Mouse (Mus musculus) hindbrain, postnatal 0 days (tissue): ENCODE measurements at regions not wholly inside any gene's neighbourhood (a gene's known extent, or its start where the extent isn't known, plus 50 kb on each side); places are given as distances from the start of the nearest gene placed in this dataset.
A peak's percentile ranks its signal among the peaks of the same experiment; 100 is the strongest.
"Not testable (repeated sequence)": the region's sequence is repeated elsewhere in the genome, so short reads cannot be mapped to it uniquely, and the experiment has no call there.

Experiments used
- ATAC-seq: fragments of 200-750 bp; cut with Nextera tagmentation; 2 replicates; pipeline ENCODE4 v1.8.0; 2017; ENCODE audit warnings: mild to moderate bottlenecking, moderate TSS enrichment, moderate library complexity
- DNase-seq: peaks from one replicate; pipeline ENCODE4 v3.0.0-alpha.2; 2015; ENCODE audit warnings: low spot score
- H3K27ac ChIP-seq: fragments of 300-500 bp; sonication (generic); 2 replicates; pipeline ENCODE4 v1.5.1; 2014; ENCODE audit warnings: mild to moderate bottlenecking
- H3K27me3 ChIP-seq: fragments of 300-500 bp; sonication (generic); 2 replicates; pipeline ENCODE4 v1.6.1; 2014; ENCODE audit warnings: low read length, mixed read lengths; ENCODE audit not compliant: insufficient read depth
- H3K36me3 ChIP-seq: fragments of 300-500 bp; sonication (generic); 2 replicates; pipeline ENCODE4 v1.6.1; 2014; ENCODE audit warnings: low read length, mixed read lengths; ENCODE audit not compliant: insufficient read depth
- H3K4me1 ChIP-seq: fragments of 300-500 bp; sonication (generic); 2 replicates; pipeline ENCODE4 v1.6.1; 2014; ENCODE audit warnings: antibody characterized with exemption, low read length, mixed read lengths; ENCODE audit not compliant: insufficient read depth
- H3K4me2 ChIP-seq: fragments of 300-500 bp; sonication (generic); 2 replicates; pipeline ENCODE4 v1.6.1; 2014; ENCODE audit warnings: low read depth, mild to moderate bottlenecking, low read length, moderate library complexity, mixed read lengths
- H3K4me3 ChIP-seq: fragments of 300-500 bp; sonication (generic); 2 replicates; pipeline ENCODE4 v1.5.1; 2014; ENCODE audit warnings: low read length
- H3K9ac ChIP-seq: fragments of 300-500 bp; sonication (generic); replicated peaks from 2 replicates; pipeline ENCODE4 v1.6.1; 2014; ENCODE audit warnings: mild to moderate bottlenecking, low read length, moderate library complexity, mixed read lengths
- H3K9me3 ChIP-seq: fragments of 300-500 bp; sonication (generic); 2 replicates; pipeline ENCODE4 v1.6.1; 2016; ENCODE audit warnings: low read length, mixed read lengths
- CTCF ChIP-seq: IDR thresholded peaks from 2 replicates; pipeline ENCODE4 v1.5.1; 2016; ENCODE audit warnings: antibody characterized with exemption, control low read depth, low read depth
- WGBS: fragments of 180-500 bp; shearing (Covaris S2); extraction: QIAGEN DNeasy Blood & Tissue Kit; methylation state at CpG from one replicate; pipeline ENCODE4 v1.1.7; 2014; 5-methylcytosine and 5-hydroxymethylcytosine counted together
- microRNA-seq, 2 experiments: library from miRNA; unstranded; fragments of <30 nt; microRNA quantifications; one replicate each; pipeline ENCODE4; 2016

- Histone ChIP-seq H3K4me1 (no peaks in the 10 kb centered on the region), H3K36me3 (no peaks in the 10 kb centered on the region), H3K27me3 (no peaks in the 10 kb centered on the region), H3K9me3 (no peaks in the 10 kb centered on the region), H3K27ac (no peak overlapping the region), H3K4me2 (no peak overlapping the region), H3K4me3 (no peak overlapping the region), H3K9ac (no peak overlapping the region)
- 29% methylated on average over 5 of the region's 5 CpGs for WGBS
- ATAC-seq (no peak), DNase-seq (peak; percentile 34)
- no peak for TF ChIP-seq CTCF
Measured at GRCm38 (mm10) chr1:164997660-164998059, 62.3 kb upstream of the Xcl1 start.

- Histone ChIP-seq H3K4me1 (no peaks in the 10 kb centered on the region), H3K36me3 (no peaks in the 10 kb centered on the region), H3K9ac (no peak overlapping the region), H3K27ac (no peak overlapping the region), H3K27me3 (no peaks in the 10 kb centered on the region), H3K4me3 (no peak overlapping the region), H3K9me3 (no peaks in the 10 kb centered on the region), H3K4me2 (no peak overlapping the region)
- WGBS, result 8% methylated on average over 6 of the region's 6 CpGs
- no peak for TF ChIP-seq CTCF
- no peak for DNase-seq
- peak; percentile 43; the same call in 1 of the 2 replicates for ATAC-seq
Measured at GRCm38 (mm10) chr1:164994247-164994660, 58.9 kb upstream of the Xcl1 start.

- H3K27ac ChIP-seq, H3K36me3 ChIP-seq, H3K9me3 ChIP-seq, DNase-seq, H3K9ac ChIP-seq, ATAC-seq, H3K4me2 ChIP-seq, H3K4me3 ChIP-seq, H3K4me1 ChIP-seq, H3K27me3 ChIP-seq: not testable (repeated sequence)
Measured at GRCm38 (mm10) chr1:164993175-164993875, 58.0 kb upstream of the Xcl1 start.

GRCm38 (mm10) chr1:164988982-164989381 is 53.7 kb upstream of the Xcl1 start:
- Histone ChIP-seq H3K9ac (no peak overlapping the region), H3K36me3 (no peaks in the 10 kb centered on the region), H3K9me3 (no peaks in the 10 kb centered on the region), H3K4me2 (no peak overlapping the region), H3K4me1 (no peaks in the 10 kb centered on the region), H3K27ac (no peak overlapping the region), H3K4me3 (no peak overlapping the region), H3K27me3 (no peaks in the 10 kb centered on the region)
- 69% methylated on average over 1 of the region's 1 CpGs for WGBS
- TF ChIP-seq CTCF, result no peak
- DNase-seq (peak; percentile 42), ATAC-seq (no peak)

GRCm38 (mm10) chr1:164988191-164988590 is 52.9 kb upstream of the Xcl1 start:
- peak overlapping the region; percentile 15; the same call in 1 of the 2 replicates for H3K27ac ChIP-seq
- no peaks in the 10 kb centered on the region for H3K27me3 ChIP-seq
- no peak for TF ChIP-seq CTCF
- no peak overlapping the region for H3K4me2 ChIP-seq
- WGBS, result 12% methylated on average over 3 of the region's 3 CpGs
- no peak overlapping the region for H3K4me3 ChIP-seq
- no peaks in the 10 kb centered on the region for H3K9me3 ChIP-seq
- H3K9ac ChIP-seq, result no peak overlapping the region
- H3K4me1 ChIP-seq, result no peaks in the 10 kb centered on the region
- peak; percentile 80 for ATAC-seq
- no peaks in the 10 kb centered on the region for H3K36me3 ChIP-seq
- peak; percentile 69 for DNase-seq

DNA sequence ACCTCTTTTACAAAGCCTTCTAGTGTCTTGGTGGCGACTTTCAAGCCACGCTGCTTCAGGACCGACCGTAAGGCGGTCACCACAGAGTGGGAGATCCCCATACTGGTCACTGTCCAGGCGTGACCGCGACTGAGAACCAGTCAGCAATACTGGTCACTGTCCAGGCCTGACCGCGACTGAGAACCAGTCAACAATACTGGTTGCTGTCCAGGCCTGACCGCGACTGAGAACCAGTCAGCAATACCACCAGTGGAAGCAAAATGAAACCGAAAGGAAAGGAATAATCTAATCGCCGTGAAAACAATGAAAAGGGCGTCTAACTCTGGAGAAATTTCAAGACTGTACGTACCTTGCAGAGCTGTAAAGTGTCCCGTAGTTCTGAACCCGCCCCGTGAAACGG is 50.2 kb upstream of the Xcl1 start:
- not testable (repeated sequence) for H3K36me3 ChIP-seq, H3K4me3 ChIP-seq, H3K9me3 ChIP-seq, H3K4me2 ChIP-seq, H3K9ac ChIP-seq, ATAC-seq, H3K4me1 ChIP-seq, DNase-seq, H3K27ac ChIP-seq, H3K27me3 ChIP-seq
- 98% methylated on average over 21 of the region's 21 CpGs for WGBS

Small RNA genes in the stretch of these regions (microRNA-seq; reads per million reads assigned to microRNA genes)
- 0 reads per million in 2 experiments for gene Gm26042
